Mouse (Mus musculus) testis, adult 2 months (tissue): ENCODE results near the gene Nsmce3. TPM values are rescaled to one million over a fixed set of nuclear protein-coding genes. Genes with fewer than 3 reads are reported as not detected.
A peak's percentile ranks its signal among the peaks of the same experiment; 100 is the strongest.

Experiments
- H3K27ac ChIP-seq: fragments of 200-500 bp; 2 replicates; pipeline ENCODE4 v1.5.1; 2012; ENCODE audit warnings: low read depth, low read length; ENCODE audit not compliant: control insufficient read depth, insufficient read depth
- H3K27me3 ChIP-seq: fragments of 200-500 bp; 2 replicates; pipeline ENCODE4 v1.6.1; 2012; ENCODE audit warnings: mild to moderate bottlenecking, low read length, moderate library complexity; ENCODE audit not compliant: control insufficient read depth, insufficient read depth
- H3K36me3 ChIP-seq: fragments of 200-500 bp; 2 replicates; pipeline ENCODE4 v1.6.1; 2012; ENCODE audit warnings: mild to moderate bottlenecking, low read length; ENCODE audit not compliant: control insufficient read depth, insufficient read depth
- H3K4me1 ChIP-seq: fragments of 200-500 bp; 2 replicates; pipeline ENCODE4 v1.6.1; 2012; ENCODE audit warnings: low read length; ENCODE audit not compliant: control insufficient read depth, insufficient read depth
- H3K4me3 ChIP-seq: fragments of 200-500 bp; 2 replicates; pipeline ENCODE4 v1.5.1; 2012; ENCODE audit warnings: low read depth, mild to moderate bottlenecking, low read length, moderate library complexity, mixed read lengths; ENCODE audit not compliant: control insufficient read depth
- CTCF ChIP-seq: fragments of 200-500 bp; IDR thresholded peaks from 2 replicates; pipeline ENCODE4 v1.5.1; 2012; ENCODE audit warnings: low read depth, mild to moderate bottlenecking, inconsistent platforms, low read length, moderate library complexity; ENCODE audit not compliant: control insufficient read depth, insufficient read depth, insufficient replicate concordance
- POLR2A ChIP-seq: fragments of 200-500 bp; IDR thresholded peaks from 2 replicates; pipeline ENCODE4 v1.6.1; 2012; ENCODE audit warnings: low read depth, mild to moderate bottlenecking, inconsistent platforms, low read length, moderate library complexity; ENCODE audit not compliant: control insufficient read depth
- polyA plus RNA-seq: library from polyadenylated mRNA; depleted of rRNA; stranded (reverse); fragments of >200 nt; gene quantifications from 2 replicates; pipeline ENCODE4 v1.2.3, GENCODE M21; 2012; rRNA removed

The Nsmce3 gene
- 3.4 and 3.7 TPM in 2 replicates for polyA plus RNA-seq

DNA sequence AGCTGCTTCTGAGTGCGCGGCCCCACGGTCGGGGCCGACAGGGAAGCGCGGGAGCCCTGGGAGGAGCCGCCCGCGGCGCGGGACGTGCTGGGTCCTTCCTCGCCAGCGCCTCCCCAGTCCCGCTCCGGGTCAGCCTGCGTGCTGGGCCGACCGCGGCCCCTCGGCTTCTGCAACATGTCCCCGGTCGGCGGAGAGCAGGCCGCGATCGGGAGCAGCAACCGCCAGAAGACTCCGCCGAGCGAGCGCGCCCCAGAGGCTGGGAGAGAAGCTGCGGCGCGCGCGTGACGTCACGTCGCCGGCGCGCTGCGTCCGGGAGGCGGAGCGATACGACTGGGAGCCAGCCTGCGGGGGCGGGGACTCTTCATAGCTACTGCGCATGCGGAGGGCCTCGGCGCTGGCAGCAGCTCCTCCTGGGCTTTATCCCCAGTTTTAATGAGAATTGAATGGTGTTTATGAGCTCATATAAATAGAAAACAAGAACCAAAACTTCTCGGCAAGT is at the start of gene Nsmce3:
Nsmce3 (minus strand) TSS at position 255 of the 499 bp plus-strand sequence.
- Histone ChIP-seq H3K27me3 (no peaks in the 10 kb centered on the region), H3K4me1 (peaks cover 4% of the 10 kb centered on the region), H3K36me3 (no peaks in the 10 kb centered on the region), H3K27ac (peak within 1 kb of the TSS; percentile 93), H3K4me3 (peak within 1 kb of the TSS; percentile 91)
- TF ChIP-seq CTCF (no peak), POLR2A (peak; percentile 95)

DNA sequence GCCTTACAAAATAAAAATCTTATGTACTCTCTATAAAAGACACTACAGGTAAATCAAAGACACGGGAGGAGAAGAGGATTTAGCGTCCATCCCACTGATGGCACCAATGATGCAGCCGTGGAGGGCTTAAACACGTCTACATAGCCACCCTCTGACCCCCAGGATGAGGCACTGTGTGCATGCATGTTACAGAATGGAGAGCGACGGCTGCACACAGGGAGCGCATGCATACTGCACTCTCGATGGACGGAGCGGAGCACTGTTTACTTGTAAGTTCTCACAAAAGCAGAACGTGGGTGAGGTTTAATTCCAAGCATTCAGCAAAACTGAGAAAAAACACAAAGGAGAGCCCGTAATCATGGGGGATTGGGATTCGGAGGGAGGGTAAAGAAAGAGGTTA is 48.4 kb upstream of the Nsmce3 start:
- TF ChIP-seq CTCF (no peak), POLR2A (no peak)
- Histone ChIP-seq H3K36me3 (no peaks in the 10 kb centered on the region), H3K4me3 (no peak overlapping the region), H3K4me1 (no peaks in the 10 kb centered on the region), H3K27ac (no peak overlapping the region), H3K27me3 (no peaks in the 10 kb centered on the region)

DNA sequence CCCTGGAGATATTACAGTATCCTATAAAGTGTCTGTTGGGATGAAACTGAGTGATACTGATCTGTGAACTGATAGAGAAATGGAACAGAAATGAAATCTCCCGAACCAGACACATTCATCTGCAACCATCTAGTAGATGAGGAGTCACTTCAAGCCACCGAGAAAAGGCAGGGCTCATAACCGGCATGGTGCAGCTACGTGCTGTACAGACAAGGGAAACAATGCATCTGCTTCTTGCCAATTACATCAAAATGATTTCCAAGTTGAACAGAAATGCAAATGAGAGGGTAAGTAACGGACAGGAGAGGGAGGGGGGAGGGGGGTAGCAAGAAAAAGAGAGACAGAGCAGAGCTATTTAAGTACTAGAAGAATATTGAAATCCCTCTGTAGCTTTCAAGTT is 47.9 kb upstream of the Nsmce3 start:
- no peak overlapping the region for H3K4me3 ChIP-seq
- H3K27me3 ChIP-seq: no peaks in the 10 kb centered on the region
- no peak overlapping the region for H3K27ac ChIP-seq
- TF ChIP-seq POLR2A: no peak
- TF ChIP-seq CTCF: no peak
- no peaks in the 10 kb centered on the region for H3K4me1 ChIP-seq
- H3K36me3 ChIP-seq: no peaks in the 10 kb centered on the region

DNA sequence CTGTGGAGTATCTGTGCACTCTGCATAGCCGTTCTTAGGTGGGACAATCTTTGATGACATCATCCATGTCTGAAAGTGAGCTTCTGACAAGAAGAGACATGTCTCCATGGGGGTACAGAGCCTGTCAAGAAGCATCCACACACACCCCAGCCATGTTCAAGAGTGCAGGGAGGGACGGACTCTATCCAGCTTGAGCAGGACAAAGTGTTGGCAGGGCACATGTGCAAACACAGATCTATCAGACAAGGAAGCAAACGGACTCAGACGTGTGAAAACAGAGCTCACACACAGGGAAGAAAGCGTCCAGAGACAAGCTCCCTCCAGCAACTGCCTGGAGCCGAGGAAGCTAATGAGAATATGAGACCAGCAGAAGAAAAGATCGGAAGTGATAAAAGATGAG is 43.9 kb upstream of the Nsmce3 start:
- Histone ChIP-seq H3K36me3 (no peaks in the 10 kb centered on the region), H3K27ac (no peak overlapping the region), H3K4me3 (no peak overlapping the region), H3K4me1 (no peaks in the 10 kb centered on the region), H3K27me3 (no peaks in the 10 kb centered on the region)
- TF ChIP-seq CTCF (no peak), POLR2A (no peak)

- no peaks in the 10 kb centered on the region for H3K4me1 ChIP-seq
- TF ChIP-seq POLR2A (no peak), CTCF (no peak)
- no peaks in the 10 kb centered on the region for H3K27me3 ChIP-seq
- no peak overlapping the region for H3K27ac ChIP-seq
- H3K4me3 ChIP-seq: no peak overlapping the region
- H3K36me3 ChIP-seq: no peaks in the 10 kb centered on the region
Observed at GRCm38 (mm10) chr7:64915121-64915520, 42.3 kb upstream of the Nsmce3 start.

- Histone ChIP-seq H3K27me3 (no peaks in the 10 kb centered on the region), H3K27ac (no peak overlapping the region), H3K4me3 (no peak overlapping the region), H3K36me3 (no peaks in the 10 kb centered on the region), H3K4me1 (no peaks in the 10 kb centered on the region)
- no peak for TF ChIP-seq POLR2A
- TF ChIP-seq CTCF: no peak
Observed at GRCm38 (mm10) chr7:64911945-64912344, 39.1 kb upstream of the Nsmce3 start.

DNA sequence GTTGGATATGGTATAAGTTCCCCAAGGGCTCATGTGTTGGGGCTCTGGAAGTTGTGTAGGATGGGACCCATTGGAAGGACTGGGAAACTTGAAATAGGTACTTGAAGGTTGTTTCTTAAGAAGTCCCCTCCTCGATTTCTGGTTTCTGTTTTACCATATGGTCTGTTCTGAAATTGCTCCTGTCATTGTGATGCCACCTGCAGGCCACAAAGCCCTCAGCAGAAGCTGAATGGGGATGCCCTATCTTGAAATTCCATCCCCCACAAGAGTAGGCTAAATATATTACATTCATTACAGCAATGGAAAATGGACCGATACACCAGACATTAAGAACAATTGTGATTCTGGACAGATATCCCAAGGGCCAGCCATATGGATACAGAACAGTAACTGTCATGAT is 37.4 kb upstream of the Nsmce3 start:
- Histone ChIP-seq H3K27ac (no peak overlapping the region), H3K4me3 (no peak overlapping the region), H3K4me1 (no peaks in the 10 kb centered on the region), H3K27me3 (no peaks in the 10 kb centered on the region), H3K36me3 (no peaks in the 10 kb centered on the region)
- TF ChIP-seq CTCF (no peak), POLR2A (no peak)

DNA sequence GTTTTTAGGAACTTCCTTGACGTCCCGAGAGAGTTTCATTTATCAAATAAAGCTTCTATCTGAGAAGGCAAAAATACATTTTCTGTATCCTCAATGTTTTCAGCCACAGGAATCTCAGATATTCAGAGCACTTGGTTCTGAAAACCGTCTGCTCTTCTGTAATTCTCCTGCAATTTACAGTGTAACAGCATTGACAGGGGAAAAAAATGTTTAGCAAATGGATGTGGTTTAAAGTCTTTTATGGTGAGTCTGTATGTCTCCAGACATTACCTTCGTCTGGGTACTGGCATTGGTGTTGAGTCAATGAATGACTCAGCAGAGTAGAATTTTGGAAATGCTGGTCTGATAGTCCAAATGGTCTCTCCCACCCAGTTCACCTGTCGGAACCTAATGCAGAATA is 34.2 kb upstream of the Nsmce3 start:
- no peaks in the 10 kb centered on the region for H3K4me1 ChIP-seq
- no peaks in the 10 kb centered on the region for H3K36me3 ChIP-seq
- TF ChIP-seq CTCF: no peak
- no peak for TF ChIP-seq POLR2A

More for the DNA sequence above, 34.2 kb upstream of the Nsmce3 start:
- Histone ChIP-seq H3K4me3 (no peak overlapping the region), H3K27ac (no peak overlapping the region), H3K27me3 (no peaks in the 10 kb centered on the region)
